Mouse (Mus musculus) megakaryocyte, embryonic 14.5 days (primary cell): ENCODE results near the gene Osbpl3.

Source experiments
- FLI1 ChIP-seq: IDR thresholded peaks from 2 replicates; pipeline ENCODE4 v1.6.1; 2012; ENCODE audit warnings: low read length, inconsistent platforms, mixed read lengths
- GATA1 ChIP-seq: IDR thresholded peaks from 3 replicates; pipeline ENCODE4 v1.6.1; 2012; ENCODE audit warnings: mixed read lengths, low read length, inconsistent platforms, borderline replicate concordance

- TF ChIP-seq GATA1 (no peak), FLI1 (no peak)
Observed at GRCm38 (mm10) chr6:50368502-50369292, 87.3 kb downstream of the Osbpl3 start.
